Mouse (Mus musculus) spleen, adult 18-20 months (tissue): ENCODE measurements at regions not wholly inside any gene's neighbourhood (a gene's known extent, or its start where the extent isn't known, plus 50 kb on each side); places are given as distances from the start of the nearest gene placed in this dataset.

ENCODE experiments used
- DNase-seq, 2 experiments: peaks; one replicate each; pipeline ENCODE4 v3.0.0; 2022; ENCODE audit warnings: mixed read lengths in 2 of 2

DNA sequence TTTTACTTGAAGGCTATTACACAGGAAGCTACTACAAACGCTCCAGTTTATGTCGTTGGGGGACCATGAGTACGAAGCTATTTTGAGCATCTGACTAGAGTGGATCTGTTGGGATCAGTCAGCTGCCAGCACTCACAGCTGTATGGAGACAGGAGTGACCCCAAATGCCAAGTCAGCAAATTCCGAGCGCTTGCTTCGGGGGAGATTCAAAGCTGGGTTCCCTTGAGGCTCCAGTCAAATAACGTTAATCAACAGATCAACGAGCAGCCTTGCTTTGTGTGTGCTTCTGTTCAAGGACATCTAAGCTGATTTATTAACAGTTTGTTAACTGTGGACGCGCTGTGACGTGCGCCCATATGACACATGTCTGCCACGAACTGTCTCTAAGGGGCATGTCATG is 349.5 kb downstream of the Ajap1 start:
- no peak for DNase-seq

DNA sequence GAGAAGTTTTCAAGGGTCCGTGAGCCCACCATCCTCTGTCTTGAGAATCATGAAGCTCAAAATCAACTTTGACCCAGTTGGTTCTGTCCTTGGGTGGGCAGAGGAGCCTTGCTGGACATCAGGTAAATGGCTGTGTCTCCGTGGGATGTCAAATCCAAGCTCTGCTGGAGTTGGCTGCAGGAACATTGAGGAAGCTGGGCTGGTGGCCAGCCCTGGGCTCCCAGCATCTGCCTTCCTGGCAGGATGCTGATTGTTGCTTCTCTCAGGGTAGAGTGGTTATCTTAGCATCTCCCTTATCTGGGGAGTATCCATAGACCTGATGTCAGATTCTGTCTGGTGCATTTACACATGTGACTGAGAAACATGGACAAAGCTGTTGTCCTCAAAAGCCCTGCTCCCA is 353.3 kb downstream of the Ajap1 start:
- no peak for DNase-seq

DNA sequence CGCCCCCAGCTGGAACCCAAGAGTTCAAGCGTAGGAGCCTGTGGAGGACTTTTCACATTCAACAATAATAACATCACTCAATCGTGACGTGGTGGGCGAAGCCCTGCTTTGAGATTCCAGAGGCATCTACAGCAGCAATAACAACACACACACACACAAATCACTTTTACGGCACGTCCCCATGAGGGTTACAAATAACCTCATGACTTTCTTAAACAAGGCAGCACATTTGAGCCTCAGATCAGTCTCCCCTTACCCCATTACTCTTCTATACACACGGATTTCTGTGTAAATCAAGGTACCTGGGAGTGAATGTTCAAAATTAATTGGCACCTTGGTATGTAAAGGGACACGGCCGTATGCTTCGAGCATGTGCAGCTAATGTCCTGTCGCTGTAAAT is 354.4 kb downstream of the Ajap1 start:
- no peak for DNase-seq

DNA sequence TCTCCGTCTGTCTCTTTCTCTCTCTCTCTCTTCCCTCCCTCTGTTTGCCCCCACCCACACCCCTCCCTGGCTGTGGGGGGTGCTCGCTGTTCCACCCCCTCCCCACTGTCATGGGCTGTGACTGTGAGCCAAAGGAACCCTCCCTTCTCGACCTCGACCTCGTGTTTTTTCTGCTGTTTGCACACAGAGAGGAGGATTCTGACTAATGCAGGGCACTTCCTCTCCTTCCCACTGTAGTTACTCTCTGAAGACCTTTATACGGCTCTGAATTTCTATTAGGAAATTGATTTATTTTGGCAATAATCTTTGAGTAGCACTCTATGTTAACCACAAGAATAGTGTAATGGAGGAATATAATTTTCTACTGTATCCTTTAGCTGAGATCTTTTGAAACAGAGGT is 362.1 kb downstream of the Ajap1 start:
- no peak for DNase-seq

DNA sequence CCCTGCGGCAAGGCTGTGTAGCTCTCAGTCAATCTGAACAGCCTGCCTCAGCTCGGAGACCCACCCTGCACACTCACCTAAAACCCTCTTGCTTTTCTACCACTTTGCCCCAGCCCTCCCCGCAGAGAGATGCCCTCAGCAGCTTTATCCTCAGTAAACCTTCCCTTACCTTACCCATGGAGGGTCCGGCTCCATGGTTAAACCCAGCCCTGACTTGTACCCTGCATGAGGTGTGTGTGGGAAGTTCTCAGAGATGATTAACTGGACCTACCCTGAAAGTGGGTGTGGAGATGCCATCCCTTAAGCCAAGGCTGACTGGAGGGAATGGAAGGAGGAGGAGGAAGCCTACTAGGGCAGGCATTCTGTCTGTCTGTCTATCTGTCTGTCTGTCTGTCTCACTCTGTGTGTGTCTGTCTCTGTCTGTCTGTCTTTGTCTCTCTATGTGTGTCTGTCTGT is 362.9 kb downstream of the Ajap1 start:
- DNase-seq, result no peak

DNA sequence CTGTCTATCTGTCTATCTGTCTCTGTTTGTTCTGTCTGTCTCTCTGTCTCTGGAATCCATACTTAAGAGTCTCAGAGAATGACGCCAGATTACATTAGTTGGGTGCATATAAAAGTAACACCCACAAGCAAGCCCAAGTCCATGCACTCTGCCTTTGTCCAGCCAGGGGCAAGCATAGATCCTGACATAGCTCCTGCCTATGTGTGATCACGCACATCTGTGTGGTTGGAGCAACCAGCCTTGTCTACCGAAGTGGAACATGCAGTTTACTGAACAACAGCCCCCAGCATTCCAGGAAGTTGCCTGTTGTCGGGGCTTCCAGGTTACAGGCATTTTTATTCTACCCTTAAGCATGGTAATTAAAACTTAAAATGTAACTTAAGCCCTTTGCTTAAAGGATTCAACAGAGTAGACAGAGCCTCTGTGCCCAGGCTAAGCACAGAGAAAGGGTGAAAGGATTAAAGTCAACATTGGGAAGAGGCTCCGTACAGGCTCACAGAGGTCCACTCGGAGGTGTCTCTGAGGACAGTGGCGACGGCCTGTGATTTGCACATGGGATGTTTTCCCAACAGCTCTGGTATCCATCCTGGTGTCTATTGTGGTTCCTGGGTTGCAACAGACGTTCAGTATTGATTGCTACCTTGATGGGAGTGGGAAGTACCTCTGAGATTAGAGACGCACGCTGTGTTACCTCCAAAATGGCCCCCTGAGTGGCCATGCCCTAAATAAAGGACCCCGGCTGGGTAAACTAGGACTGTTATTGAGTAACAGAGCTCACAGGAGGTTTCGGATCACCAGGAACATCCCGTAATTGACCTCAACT is 363.6 kb downstream of the Ajap1 start:
- no peak for DNase-seq

DNA sequence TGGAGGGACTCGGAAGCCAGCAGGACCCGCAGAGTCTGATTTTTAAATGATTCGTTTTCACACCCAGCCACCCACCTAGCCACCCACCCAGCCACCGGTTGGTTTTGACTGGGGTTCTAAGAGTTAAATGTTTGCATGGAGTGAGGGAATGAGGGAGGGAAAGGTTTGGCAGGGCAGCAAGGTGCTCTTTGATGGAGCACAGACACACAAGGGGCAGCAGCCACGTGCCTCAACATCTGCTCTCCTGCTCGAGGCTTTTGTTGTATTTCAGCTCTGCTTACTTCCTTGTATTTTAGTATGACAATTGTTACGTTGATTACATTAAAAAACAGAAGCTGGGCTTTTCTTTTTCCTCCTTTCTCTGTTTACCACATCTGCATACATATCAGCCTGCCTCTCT is 367.6 kb downstream of the Ajap1 start:
- no peak for DNase-seq

DNA sequence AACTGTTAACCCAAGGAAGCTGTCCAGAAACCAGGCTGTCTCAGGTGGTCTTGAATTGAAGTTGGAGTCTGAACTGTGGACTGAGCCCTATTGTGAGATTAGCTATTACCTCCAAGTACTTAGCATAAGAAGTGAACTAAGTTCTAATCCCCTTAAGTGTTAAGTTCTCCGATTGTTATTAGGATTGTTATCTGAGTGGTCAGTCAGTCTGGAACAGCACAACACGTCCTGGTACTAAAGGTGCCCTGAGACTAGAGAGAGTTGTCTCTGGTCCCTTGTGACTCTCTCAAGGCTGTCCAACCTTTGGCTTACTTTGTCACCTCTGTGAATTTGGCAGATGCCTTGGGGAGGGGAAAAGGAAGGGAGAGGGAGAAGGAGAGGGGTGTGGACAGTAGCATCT is 369.0 kb downstream of the Ajap1 start:
- no peak for DNase-seq

DNA sequence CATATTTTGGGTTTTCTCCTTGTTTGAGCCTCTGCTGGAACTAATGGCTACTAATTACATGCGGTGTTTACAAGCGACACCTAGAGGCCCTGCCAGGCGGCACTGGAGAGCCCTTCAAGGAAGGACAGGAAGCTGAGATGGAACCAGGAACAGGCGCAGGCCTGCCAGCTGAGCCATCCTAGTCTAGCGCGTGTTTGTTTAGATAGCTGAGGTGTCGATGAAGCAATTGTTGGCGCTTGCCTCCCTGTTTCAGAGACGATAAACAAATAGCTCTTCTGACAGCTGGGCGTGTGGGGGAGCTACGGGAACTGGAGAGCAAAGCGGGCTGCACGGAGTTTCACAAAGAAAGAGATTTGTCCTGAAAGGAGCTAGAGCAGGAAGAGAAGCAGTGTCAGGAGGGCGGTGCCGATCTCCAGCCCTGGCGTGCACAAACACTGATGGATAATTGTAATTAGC is 372.3 kb downstream of the Ajap1 start:
- DNase-seq, result no peak

DNA sequence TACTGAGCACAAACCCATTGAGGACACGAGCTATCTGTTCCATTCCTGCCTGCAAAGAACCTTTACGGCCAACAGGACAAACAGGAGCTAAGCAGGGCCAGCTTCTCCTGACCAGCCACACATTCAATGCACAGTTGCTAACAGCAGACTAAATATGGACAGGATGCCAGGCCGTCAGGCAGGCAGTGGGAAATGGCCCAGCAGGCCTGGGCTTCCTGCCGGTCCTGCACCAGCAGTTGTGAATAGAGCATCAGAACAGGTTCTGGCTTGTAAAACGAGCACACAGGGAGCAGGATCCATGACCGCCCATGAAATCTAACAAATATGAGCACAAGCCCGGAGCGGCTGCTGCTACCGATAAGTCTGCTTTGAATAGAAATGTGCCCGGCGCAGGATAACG is 384.0 kb downstream of the Ajap1 start:
- DNase-seq, result no peak

DNA sequence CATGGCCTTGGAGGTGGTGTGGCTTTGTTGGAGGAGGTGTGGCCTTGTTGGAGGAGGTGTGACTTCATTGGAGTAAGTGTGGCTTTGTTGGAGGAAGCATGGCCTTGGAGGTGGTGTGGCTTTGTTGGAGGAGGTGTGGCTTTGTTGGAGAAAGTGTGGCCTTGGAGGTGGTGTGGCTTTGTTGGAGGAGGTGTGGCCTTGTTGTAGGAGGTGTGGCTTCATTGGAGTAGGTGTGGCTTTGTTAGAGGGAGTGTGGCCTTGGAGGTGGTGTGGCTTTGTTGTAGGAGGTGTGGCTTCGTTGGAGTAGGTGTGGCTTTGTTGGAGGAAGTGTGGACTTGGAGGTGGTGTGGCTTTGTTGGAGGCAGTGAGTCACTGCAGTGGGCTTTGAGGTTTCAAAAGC is 385.0 kb downstream of the Ajap1 start:
- no peak for DNase-seq

DNA sequence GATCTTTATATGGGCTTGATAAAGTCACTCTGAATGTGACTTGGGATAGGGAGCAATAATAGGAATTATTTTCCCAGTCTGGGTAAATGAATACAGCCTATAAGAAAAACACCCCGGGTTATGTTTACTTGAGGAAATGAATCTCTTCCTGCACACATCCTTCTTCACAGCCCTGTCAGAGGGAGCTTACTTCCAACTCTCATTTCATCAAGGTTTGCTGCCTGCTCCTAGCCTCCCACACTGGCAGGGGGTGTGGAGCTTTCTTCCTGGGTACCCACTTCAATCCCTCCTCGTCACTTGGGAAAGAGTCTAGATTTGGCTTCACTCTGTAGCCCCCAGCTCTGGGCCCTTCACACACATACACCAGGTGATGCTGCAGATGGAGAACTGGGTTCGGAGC is 389.5 kb downstream of the Ajap1 start:
- no peak for DNase-seq

DNA sequence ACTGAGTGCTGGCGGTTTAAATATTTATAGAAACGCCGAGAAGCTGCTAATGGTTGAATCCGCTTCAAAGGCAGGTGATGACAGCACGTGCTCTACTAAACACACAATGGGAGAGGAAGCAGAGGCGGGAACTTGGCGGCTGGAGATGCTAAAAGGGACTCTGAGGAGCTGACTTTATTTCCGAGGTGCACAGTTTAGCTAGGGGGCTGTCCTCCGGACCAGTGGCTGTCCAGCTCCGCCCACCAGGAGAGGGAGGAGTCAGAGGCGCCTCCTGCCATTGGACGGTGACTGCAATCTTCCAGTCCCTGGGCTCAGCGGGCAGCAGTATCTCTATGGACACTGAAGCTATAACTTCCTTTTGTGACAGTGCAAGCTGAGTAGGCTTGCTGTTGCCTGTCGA is 400.4 kb downstream of the Ajap1 start:
- no peak for DNase-seq

DNA sequence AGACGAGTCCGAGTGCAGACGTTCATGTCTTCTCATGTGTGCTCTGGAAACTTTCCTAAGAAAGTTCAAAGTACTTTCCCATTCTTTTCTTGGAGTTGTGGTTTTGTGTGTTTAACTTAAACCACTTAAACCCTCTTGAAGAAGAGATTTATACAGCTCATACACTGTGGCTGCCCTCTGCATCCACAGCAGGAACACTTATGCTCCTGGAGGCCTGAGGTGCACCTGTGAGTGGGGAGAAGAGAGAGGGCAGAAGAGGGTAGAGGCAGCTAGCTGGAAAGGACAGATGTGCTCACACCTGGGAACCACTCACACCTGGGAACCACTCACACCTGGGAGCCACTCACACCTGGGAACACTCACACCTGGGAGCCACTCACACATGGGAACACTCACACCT is 408.0 kb downstream of the Ajap1 start:
- DNase-seq, result no peak

DNA sequence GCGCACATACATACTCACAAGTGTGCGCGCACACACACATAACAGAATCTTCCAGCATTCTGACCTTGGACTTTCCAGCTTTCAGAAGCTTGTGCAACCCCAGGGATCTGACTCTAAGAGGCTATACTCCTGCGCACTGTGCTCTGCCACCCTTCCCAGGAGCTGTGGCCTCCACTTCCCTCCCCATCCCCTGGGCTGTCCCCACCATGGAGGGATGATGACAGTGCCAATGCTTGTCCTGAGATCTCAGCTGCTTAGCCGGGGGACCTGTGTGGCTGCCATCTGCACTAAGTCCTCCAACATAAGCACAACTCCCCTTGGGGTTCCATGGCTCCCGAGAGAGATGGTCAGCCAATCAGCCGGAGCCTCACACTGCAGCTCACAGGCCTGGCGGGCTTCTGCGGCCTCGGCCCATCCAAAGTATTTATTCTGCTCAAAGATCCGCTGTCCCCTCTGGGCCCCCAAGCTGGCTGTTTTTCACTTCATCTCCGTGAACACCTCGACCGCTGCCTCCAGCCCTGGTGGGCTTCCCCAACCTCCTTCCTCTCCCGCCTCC is 412.3 kb downstream of the Ajap1 start:
- DNase-seq, result no peak

DNA sequence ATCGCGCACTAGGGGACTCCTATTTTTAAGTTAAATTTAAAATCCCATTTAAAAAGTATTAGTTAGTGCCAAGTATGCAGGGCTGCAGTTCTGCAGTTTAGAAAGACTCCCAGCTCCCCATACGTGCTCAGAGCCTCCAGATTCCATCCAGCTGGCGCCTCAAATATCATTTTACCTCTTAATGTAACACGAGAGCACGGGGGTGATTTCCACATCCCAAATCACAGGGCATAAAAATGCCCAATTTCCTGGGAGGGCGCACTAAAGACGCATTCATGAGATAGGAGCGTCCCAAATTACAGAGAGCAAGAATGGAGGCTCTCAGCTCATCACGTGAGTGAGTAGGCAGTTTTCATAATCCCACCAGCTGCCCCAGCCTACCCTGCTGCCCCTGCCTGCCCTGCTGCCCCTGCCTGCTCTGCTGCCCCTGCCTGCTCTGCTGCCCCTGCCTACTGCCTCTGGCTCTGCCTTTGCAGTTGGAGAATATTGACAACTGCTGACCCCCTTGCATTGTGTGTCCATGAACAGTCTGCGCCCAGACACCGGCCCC is 414.1 kb downstream of the Ajap1 start:
- no peak for DNase-seq

DNA sequence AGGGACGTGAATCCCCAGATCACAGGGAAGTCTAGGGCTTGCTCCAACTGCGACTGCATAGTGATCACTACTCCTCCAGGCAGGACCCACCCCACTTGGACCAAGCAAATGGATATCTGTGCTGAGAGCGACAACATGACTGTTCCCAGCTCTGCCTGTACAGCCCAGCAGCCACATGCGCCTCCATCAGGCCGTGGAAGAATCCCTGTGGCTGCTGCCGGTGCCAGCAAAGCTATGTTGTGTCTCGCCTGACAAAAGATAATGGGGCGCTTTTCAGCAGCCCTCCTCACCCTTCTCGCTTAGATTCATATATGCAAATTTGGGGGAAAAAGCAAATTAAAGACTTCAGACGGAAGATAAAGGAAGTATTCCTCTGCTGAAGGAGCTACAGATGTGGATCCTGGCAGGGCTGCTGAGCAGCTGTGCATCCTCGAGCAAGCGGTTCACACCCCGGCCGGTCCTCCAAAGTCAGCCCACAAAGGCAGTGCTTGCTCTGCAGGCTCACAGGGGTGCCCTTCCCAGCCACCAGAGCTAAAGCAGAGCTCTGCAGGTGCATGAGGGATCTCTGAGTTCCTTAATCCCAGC is 418.5 kb downstream of the Ajap1 start:
- no peak for DNase-seq

DNA sequence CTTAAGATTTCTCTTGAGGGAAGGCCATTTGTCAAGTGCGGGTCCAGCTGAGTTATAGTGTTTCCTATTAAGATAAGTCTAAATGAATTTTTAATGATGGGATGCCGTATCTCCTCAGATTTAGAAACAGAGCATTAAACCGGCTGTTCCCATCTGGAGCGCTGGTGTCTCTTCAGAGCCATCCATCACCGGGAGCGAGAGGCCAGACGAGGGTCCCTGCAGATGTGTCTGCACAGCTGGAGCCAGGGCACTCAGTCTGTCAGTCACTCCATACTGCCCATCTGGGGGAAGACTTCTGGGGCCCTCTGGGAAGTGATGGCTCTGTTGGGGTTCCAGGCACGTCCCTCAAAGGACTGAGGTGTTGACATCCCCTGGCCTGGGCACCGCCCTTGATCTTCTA is 419.2 kb downstream of the Ajap1 start:
- no peak for DNase-seq

DNA sequence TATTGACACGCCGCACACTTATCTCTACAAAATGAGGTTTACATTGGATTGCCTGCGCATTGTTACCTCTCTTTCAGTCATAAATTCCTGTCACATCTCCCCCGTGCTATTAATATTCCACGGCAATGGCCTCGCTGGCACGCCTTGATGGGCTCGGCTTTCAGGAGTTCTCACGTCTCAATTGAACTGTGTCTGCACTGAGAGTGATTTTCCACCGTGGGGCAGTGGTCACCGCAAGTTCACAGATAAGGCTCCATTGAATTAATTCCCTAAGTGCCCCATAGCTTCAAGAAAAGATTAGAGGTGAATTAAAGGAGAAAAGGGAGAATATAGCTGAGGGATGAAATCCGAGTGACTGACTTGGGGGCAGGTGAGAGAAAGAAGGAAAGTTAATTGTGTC is 424.5 kb downstream of the Ajap1 start:
- no peak for DNase-seq

DNA sequence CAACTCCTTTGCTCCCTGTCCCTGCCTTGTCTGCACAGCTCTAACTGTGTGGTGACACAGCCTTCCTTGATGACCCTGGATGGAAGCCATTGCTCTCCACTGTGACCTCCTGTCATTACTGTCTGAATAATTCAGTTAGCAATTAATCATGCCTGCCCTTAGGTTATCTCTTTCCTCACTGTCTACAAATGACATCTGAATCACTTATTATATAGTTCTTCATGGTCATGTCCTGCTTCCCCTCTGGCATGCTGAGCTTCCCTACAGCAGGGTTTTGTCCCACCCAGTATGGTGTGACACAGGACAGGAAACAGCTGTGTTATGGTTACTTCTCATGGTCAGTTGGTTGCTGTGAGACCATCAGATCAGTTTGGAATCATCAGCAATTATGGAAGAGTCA is 458.9 kb downstream of the Ajap1 start:
- no peak for DNase-seq

DNA sequence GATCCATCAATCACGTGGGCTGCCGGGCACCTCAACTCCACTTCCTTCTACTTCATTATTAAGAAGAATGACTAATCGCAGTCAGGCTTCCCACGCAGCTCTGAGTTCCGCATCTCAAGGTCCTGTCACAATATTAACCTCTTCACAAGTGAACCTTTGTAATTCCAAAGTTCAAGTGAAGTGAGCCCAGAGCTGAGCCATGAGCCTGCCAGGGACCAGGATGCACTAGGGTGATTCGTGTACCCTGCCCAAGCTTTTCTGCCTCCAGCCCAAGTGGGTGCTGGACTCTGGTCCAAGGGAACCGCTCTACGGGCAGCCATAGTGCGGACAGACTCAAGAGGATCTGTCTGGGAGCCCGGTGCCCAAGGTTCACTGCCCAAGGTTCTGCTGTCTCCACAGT is 463.4 kb downstream of the Ajap1 start:
- DNase-seq, result no peak

DNA sequence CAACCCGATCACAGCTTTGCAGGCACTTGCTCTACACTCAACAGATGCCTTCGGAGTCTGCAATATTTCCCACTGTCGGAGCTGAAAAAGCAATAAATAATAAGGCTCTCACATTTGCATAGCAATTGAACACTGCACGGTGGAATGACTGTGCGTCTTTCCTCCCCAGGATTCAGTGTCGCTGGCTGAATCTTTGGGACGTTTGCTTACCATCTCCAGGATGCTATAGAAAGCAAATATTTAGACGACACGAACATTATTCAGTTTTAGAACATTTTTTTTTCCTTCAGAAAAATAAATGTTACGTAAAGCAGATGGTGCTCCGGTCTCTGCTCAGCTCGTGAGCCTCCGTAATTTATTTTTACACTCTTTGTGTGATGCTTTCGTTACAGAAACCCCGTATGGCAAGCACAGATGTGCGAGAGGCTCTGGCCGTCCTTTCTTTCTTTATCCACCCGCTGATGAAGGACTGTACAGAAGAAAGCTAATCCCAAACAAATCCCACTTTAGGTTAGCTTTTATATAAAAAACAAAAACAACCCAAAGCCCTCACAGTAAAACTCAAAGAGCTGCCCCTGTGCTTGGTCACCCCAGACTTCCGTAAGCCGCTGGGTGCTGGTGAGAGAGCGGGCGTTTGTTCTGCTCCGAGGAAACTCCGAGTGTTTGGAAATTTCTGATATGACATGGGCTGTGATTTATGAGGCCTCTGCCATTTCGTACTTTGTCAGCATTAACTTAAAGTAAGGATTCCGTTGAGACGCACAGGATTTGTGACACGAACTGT is 464.3 kb downstream of the Ajap1 start:
- no peak for DNase-seq

DNA sequence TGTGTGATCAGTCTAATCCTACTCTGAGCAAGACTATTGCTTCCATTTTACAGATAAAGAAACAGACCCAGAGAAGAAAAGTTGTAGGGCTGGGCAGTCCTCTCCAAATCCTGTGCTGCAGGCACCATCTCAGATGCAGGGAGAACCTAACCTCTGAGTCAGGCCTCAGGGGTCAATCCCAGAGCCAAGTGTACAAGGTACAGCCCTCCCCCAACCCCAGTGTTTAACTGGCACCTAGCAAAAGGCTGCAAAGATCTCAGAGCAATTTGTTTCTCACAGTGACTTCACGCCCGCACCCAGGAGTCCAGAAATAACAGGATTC is 464.8 kb downstream of the Ajap1 start:
- DNase-seq, result no peak

DNA sequence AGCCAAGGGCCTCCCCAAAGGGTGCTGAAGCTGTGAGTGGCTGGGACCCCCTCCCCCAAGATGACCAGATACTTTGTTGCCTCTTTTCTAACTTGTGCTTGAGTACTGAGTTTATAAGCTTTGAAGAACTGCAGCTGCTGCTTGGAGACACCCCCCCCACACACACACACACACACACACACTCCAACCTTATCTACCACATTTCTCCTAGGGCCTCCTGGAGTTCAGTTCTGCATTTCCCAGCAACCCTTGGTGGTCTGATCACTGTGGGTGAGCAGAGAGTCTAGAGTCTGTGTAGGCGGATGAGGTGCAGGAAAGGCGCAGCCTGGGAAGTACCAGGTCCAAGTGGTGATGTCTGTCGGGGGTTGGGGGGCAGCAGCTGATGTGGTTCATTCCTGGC is 479.3 kb downstream of the Ajap1 start:
- no peak for DNase-seq
